Mouse (Mus musculus) liver, adult 2 months (tissue): Measurements from ENCODE around the gene Cacna1h.

Source experiments
- CTCF ChIP-seq: fragments of 200-500 bp; IDR thresholded peaks from 2 replicates; pipeline ENCODE4 v1.5.1; 2011; ENCODE audit warnings: low read depth, low read length, control low read depth
- POLR2A ChIP-seq: fragments of 200-500 bp; IDR thresholded peaks from 2 replicates; pipeline ENCODE4 v1.6.1; 2011; ENCODE audit warnings: low read length, control low read depth; ENCODE audit not compliant: insufficient read depth; ENCODE audit errors: extremely low read depth

- TF ChIP-seq CTCF (no peak), POLR2A (no peak)
These were observed 3.7 kb downstream of the Cacna1h start for GRCm38 (mm10) chr17:25429886-25430285.
